Mouse (Mus musculus): ENCODE measurements around the gene Slc1a1. TPM values are rescaled to one million over a fixed set of nuclear protein-coding genes. Genes with fewer than 3 reads are reported as not detected.

The Slc1a1 gene
- total and polyA plus RNA-seq, 2 experiments = not detected

DNA sequence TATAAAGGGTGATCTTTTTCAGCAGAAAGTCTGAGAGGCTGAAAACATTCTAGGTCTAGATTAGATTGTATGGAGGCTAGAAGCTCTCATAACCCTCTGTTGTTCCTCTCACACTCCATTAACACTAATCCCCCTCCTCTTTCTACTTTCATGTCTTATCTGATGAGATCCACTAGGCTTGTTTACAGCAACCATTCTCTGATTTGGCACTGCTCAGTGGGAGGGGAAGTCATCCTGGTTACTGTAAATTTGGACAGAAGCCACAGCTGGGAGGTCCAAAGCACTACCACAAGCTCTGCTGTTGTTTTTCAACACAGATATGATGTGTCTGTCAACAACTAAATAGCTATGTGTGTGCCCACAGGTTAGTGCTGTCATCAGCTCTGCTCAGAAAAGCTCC lies 3.5 kb upstream of the Slc1a1 start:
- TF ChIP-seq POLR2A (IDR thresholded peaks at IDR 0.05; ENCODE audit: extremely low read depth, insufficient read depth, low read length) (no peak), CTCF (IDR thresholded peaks at IDR 0.05; ENCODE audit: low read depth, low read length) (no peak)
- no peak for DNase-seq (ENCODE audit: extremely low read depth, low read depth, low spot score)
- H3K36me3 ChIP-seq (ENCODE audit: control insufficient read depth, insufficient read depth, low read length) = no peaks in the 10 kb centered on the region
- peaks cover 7% of the 10 kb centered on the region for H3K27me3 ChIP-seq (ENCODE audit: control insufficient read depth, insufficient read depth, low read length)
- H3K4me1 ChIP-seq (ENCODE audit: control insufficient read depth, insufficient read depth, low read length) = peaks cover 3% of the 10 kb centered on the region
- no peaks in the 10 kb centered on the region for H3K79me2 ChIP-seq (ENCODE audit: control insufficient read depth, insufficient read depth, low read length)
- no peak overlapping the region for H3K27ac ChIP-seq (replicated peaks; ENCODE audit: insufficient read depth, low read depth, low read length)
- no peak overlapping the region for H3K4me3 ChIP-seq (ENCODE audit: insufficient read depth, low read depth, low read length)
- no peak overlapping the region for H3K9ac ChIP-seq (ENCODE audit: low read depth, low read length)

DNA sequence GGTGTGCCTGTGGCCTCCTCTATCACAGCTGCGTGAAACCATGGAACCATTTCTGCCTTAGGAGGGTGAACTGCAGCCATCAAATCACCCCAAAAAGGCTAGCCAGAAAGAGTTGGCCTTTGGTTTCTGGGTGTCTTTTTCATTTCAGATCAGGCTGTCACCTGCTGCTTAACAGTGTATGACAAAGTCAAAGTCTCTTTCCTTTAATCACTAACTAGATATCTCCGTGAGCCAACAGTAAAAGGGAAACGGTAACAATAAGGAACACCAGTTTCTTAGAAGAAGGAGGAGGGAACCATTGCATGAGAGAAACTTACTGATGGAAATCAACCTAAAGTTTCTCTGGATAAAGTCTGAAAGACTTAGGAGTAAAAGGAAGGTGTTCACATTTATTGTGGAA lies 2.2 kb upstream of the Slc1a1 start:
- WGBS = 83% methylated on average over 3 of the region's 3 CpGs

DNA sequence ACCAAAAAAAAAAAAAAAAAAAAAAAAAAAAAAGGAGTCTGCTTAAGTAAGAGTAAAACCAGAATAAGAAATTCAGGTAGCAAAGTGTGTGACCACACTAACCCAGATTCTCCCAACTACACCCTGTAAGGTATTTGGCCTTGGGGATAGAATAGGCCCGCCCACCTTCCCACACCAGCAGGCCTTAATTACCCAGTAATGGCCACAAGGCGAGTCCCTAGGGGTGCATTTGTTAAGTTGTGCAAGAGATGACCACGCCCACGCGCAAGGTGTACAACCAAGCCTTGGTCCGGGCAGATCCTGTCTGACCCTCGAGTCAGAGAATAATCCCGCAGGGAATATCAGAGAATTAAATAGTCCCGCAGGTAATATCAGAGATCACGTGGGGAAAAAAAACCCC lies 461 bp upstream of the Slc1a1 start:
- H3K27ac ChIP-seq (replicated peaks; ENCODE audit: insufficient read depth, low read depth, low read length) = no peak overlapping the region
- 11% methylated on average over 10 of the region's 10 CpGs for WGBS
- H3K4me1 ChIP-seq (ENCODE audit: control insufficient read depth, insufficient read depth, low read length) = peaks cover 3% of the 10 kb centered on the region; the same call in 1 of the 2 replicates
- DNase-seq (ENCODE audit: extremely low read depth, low read depth, low spot score) = peak; percentile 9
- TF ChIP-seq POLR2A (IDR thresholded peaks at IDR 0.05; ENCODE audit: extremely low read depth, insufficient read depth, low read length) = no peak
- no peak for TF ChIP-seq CTCF (IDR thresholded peaks at IDR 0.05; ENCODE audit: low read depth, low read length)
- H3K27me3 ChIP-seq (ENCODE audit: control insufficient read depth, insufficient read depth, low read length) = peaks cover 7% of the 10 kb centered on the region
- H3K36me3 ChIP-seq (ENCODE audit: control insufficient read depth, insufficient read depth, low read length) = no peaks in the 10 kb centered on the region
- no peaks in the 10 kb centered on the region for H3K79me2 ChIP-seq (ENCODE audit: control insufficient read depth, insufficient read depth, low read length)
- peak overlapping the region; percentile 74; the same call in 1 of the 2 replicates for H3K4me3 ChIP-seq (ENCODE audit: insufficient read depth, low read depth, low read length)
- H3K9ac ChIP-seq (ENCODE audit: low read depth, low read length) = no peak overlapping the region

More for the DNA sequence above, 2.2 kb upstream of the Slc1a1 start:
- Histone ChIP-seq H3K9ac (ENCODE audit: low read depth, low read length) (no peak overlapping the region), H3K27ac (replicated peaks; ENCODE audit: insufficient read depth, low read depth, low read length) (no peak overlapping the region), H3K4me3 (ENCODE audit: insufficient read depth, low read depth, low read length) (no peak overlapping the region), H3K27me3 (ENCODE audit: control insufficient read depth, insufficient read depth, low read length) (peaks cover 7% of the 10 kb centered on the region), H3K36me3 (ENCODE audit: control insufficient read depth, insufficient read depth, low read length) (no peaks in the 10 kb centered on the region), H3K4me1 (ENCODE audit: control insufficient read depth, insufficient read depth, low read length) (peaks cover 3% of the 10 kb centered on the region), H3K79me2 (ENCODE audit: control insufficient read depth, insufficient read depth, low read length) (no peaks in the 10 kb centered on the region)
- DNase-seq (ENCODE audit: extremely low read depth, low read depth, low spot score) = no peak
- TF ChIP-seq POLR2A (IDR thresholded peaks at IDR 0.05; ENCODE audit: extremely low read depth, insufficient read depth, low read length) = no peak

DNA sequence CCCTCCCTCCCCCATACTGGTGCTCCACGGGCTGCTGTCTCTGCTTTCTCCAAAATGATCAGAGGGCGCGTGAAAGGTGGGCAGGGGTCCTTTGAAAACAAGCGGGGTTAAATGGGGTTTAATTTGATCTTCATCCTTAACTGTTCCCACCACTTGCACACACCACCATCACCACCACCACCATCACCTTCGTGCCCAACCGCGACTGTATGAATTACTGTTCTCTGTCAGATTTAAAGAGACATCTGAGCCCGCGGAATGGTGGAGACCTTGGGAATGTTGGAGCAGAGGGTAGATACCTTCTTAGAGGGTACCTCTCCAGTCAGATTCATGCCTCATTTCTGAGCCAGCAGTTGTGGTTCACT lies 633 bp downstream of the Slc1a1 start:
- peaks cover 7% of the 10 kb centered on the region for H3K27me3 ChIP-seq (ENCODE audit: control insufficient read depth, insufficient read depth, low read length)
- H3K4me3 ChIP-seq (ENCODE audit: insufficient read depth, low read depth, low read length) = no peak overlapping the region; the same call in 1 of the 2 replicates
- H3K9ac ChIP-seq (ENCODE audit: low read depth, low read length) = no peak overlapping the region
- H3K27ac ChIP-seq (replicated peaks; ENCODE audit: insufficient read depth, low read depth, low read length) = no peak overlapping the region
- no peak for DNase-seq (ENCODE audit: extremely low read depth, low read depth, low spot score)
- no peaks in the 10 kb centered on the region for H3K36me3 ChIP-seq (ENCODE audit: control insufficient read depth, insufficient read depth, low read length)
- H3K79me2 ChIP-seq (ENCODE audit: control insufficient read depth, insufficient read depth, low read length) = no peaks in the 10 kb centered on the region
- H3K4me1 ChIP-seq (ENCODE audit: control insufficient read depth, insufficient read depth, low read length) = peaks cover 3% of the 10 kb centered on the region; the same call in 1 of the 2 replicates
- TF ChIP-seq CTCF (IDR thresholded peaks at IDR 0.05; ENCODE audit: low read depth, low read length) (no peak), POLR2A (IDR thresholded peaks at IDR 0.05; ENCODE audit: extremely low read depth, insufficient read depth, low read length) (no peak)
- 24% methylated on average over 9 of the region's 9 CpGs for WGBS

DNA sequence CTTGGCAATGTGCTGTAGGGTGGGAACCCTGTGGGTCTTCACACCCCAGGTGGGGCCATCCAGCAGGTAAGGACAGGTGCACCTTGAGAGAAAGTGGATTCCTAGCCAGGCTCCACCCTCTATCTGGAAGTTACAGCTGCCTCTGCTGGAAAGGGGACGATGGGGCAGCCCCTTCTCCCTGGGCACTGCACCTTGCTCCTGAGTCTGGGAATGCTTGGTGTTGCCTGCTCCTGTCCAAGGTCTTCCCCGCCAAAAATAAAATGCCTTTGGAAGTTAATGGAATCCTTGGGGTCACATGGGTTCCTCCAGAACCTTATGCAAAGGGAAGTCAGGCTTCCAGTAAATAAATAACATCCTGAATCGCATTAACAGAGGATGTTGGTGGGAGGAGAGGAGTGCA lies 1.3 kb downstream of the Slc1a1 start:
- no peak overlapping the region for H3K4me3 ChIP-seq (ENCODE audit: insufficient read depth, low read depth, low read length)
- DNase-seq (ENCODE audit: extremely low read depth, low read depth, low spot score) = no peak
- no peak overlapping the region for H3K27ac ChIP-seq (replicated peaks; ENCODE audit: insufficient read depth, low read depth, low read length)
- peaks cover 7% of the 10 kb centered on the region for H3K27me3 ChIP-seq (ENCODE audit: control insufficient read depth, insufficient read depth, low read length)
- TF ChIP-seq POLR2A (IDR thresholded peaks at IDR 0.05; ENCODE audit: extremely low read depth, insufficient read depth, low read length) (no peak), CTCF (IDR thresholded peaks at IDR 0.05; ENCODE audit: low read depth, low read length) (no peak)
- no peak overlapping the region for H3K9ac ChIP-seq (ENCODE audit: low read depth, low read length)
- no peaks in the 10 kb centered on the region for H3K36me3 ChIP-seq (ENCODE audit: control insufficient read depth, insufficient read depth, low read length)
- WGBS = 62% methylated on average over 3 of the region's 3 CpGs
- peaks cover 3% of the 10 kb centered on the region; the same call in 1 of the 2 replicates for H3K4me1 ChIP-seq (ENCODE audit: control insufficient read depth, insufficient read depth, low read length)
- no peaks in the 10 kb centered on the region for H3K79me2 ChIP-seq (ENCODE audit: control insufficient read depth, insufficient read depth, low read length)

DNA sequence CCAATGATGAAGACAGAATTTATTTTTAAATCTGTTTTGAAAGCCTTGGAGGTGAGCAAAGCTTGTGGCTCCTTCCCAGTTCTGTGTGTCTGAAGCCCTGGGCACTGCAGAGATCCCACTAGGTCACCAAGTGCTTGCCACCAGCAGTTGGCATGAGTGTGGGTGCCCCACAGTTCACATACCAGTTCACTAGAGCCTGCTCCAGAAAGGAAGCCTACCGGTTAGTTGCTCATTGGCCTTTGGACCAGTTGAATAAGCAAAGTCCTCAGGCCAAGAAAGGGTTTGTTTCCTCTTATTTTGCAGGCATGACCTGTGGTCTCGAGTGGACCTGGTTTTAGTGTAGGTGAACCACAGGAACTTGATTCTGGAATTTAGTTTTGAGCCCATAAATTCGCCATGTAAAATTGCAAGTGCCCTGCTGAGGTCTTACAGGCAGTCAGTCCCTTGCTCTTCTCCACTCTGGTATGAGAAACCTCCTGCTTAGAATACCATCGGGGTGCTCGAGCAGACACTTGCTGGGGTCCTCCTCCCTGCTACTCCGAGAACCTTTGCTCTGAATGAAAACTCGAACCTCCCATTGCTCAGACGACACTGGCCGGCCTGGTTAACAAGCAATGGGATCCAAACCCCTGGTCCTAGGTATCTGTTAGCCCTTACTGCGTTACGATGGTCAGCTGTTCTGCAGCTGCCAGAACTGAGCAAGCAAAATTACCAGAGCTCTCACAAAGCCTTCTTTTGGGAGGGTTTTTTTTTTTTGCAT lies 2.0 kb downstream of the Slc1a1 start:
- H3K79me2 ChIP-seq (ENCODE audit: control insufficient read depth, insufficient read depth, low read length) = no peaks in the 10 kb centered on the region
- H3K4me1 ChIP-seq (ENCODE audit: control insufficient read depth, insufficient read depth, low read length) = peaks cover 3% of the 10 kb centered on the region; the same call in 1 of the 2 replicates
- no peak overlapping the region for H3K4me3 ChIP-seq (ENCODE audit: insufficient read depth, low read depth, low read length)
- H3K36me3 ChIP-seq (ENCODE audit: control insufficient read depth, insufficient read depth, low read length) = no peaks in the 10 kb centered on the region
- peaks cover 7% of the 10 kb centered on the region for H3K27me3 ChIP-seq (ENCODE audit: control insufficient read depth, insufficient read depth, low read length)
- H3K27ac ChIP-seq (replicated peaks; ENCODE audit: insufficient read depth, low read depth, low read length) = no peak overlapping the region
- TF ChIP-seq CTCF (IDR thresholded peaks at IDR 0.05; ENCODE audit: low read depth, low read length) (no peak), POLR2A (IDR thresholded peaks at IDR 0.05; ENCODE audit: extremely low read depth, insufficient read depth, low read length) (no peak)
- DNase-seq (ENCODE audit: extremely low read depth, low read depth, low spot score) = peak; percentile 0
- 73% methylated on average over 11 of the region's 11 CpGs for WGBS
- no peak overlapping the region for H3K9ac ChIP-seq (ENCODE audit: low read depth, low read length)
